Mouse (Mus musculus): ENCODE measurements around the gene Dusp3. TPM values are rescaled to one million over a fixed set of nuclear protein-coding genes. Genes with fewer than 3 reads are reported as not detected.
"Not testable (repeated sequence)": the region's sequence is repeated elsewhere in the genome, so short reads cannot be mapped to it uniquely, and the experiment has no call there.

The Dusp3 gene
- polyA plus RNA-seq, 1 experiment from 2014 or later, result 29.7 TPM

GRCm38 (mm10) chr11:101985450-101985849 is 1.4 kb downstream of the Dusp3 start:
- not testable (repeated sequence) for H3K4me1 ChIP-seq (ENCODE audit: control insufficient read depth, insufficient read depth, low read length); H3K4me2 ChIP-seq (ENCODE audit: low read length); H3K36me3 ChIP-seq (ENCODE audit: control insufficient read depth, insufficient read depth, low read length); H3K9me3 ChIP-seq (replicated peaks; ENCODE audit: control insufficient read depth, low read length, poor library complexity, severe bottlenecking); H3K27me3 ChIP-seq (ENCODE audit: control insufficient read depth, insufficient read depth, low read depth, low read length); H3K27ac ChIP-seq (ENCODE audit: low read length); H3K9ac ChIP-seq (ENCODE audit: low read depth, low read length); ATAC-seq; H3K4me3 ChIP-seq (ENCODE audit: low read depth, low read length)
- 71% methylated on average over 6 of the region's 6 CpGs for WGBS

GRCm38 (mm10) chr11:101984054-101985025 is 2.5 kb downstream of the Dusp3 start, which contains the start of gene Cfap97d1:
TSS of gene Cfap97d1 (plus strand) at chr11:101984279.
- Histone ChIP-seq H3K9me3 (replicated peaks; ENCODE audit: control insufficient read depth, low read length, poor library complexity, severe bottlenecking) (no peaks in the 10 kb centered on the region), H3K4me1 (ENCODE audit: control insufficient read depth, insufficient read depth, low read length) (peaks cover 6% of the 10 kb centered on the region), H3K36me3 (ENCODE audit: control insufficient read depth, insufficient read depth, low read length) (no peaks in the 10 kb centered on the region; the same call in 1 of the 2 replicates), H3K27ac (ENCODE audit: low read length) (peak within 1 kb of the TSS; percentile 79), H3K4me3 (ENCODE audit: low read depth, low read length) (peak within 1 kb of the TSS; percentile 65), H3K27me3 (ENCODE audit: control insufficient read depth, insufficient read depth, low read depth, low read length) (no peaks in the 10 kb centered on the region), H3K4me2 (ENCODE audit: low read length) (peak within 1 kb of the TSS; percentile 93), H3K9ac (ENCODE audit: low read depth, low read length) (peak within 1 kb of the TSS; percentile 77)
- WGBS, result 2% methylated on average over 70 of the region's 71 CpGs
- peak; percentile 86 for ATAC-seq

GRCm38 (mm10) chr11:101983431-101983921 is 3.3 kb downstream of the Dusp3 start:
- peak overlapping the region; percentile 65; the same call in 1 of the 2 replicates for H3K4me3 ChIP-seq (ENCODE audit: low read depth, low read length)
- ATAC-seq, result no peak
- H3K36me3 ChIP-seq (ENCODE audit: control insufficient read depth, insufficient read depth, low read length), result no peaks in the 10 kb centered on the region; the same call in 1 of the 2 replicates
- 77% methylated on average over 10 of the region's 10 CpGs for WGBS
- H3K4me1 ChIP-seq (ENCODE audit: control insufficient read depth, insufficient read depth, low read length), result peaks cover 6% of the 10 kb centered on the region
- H3K27ac ChIP-seq (ENCODE audit: low read length), result 0 out of 2 replicates have a peak overlapping the region, but pooled peaks have one; percentile 79
- no peak overlapping the region for H3K9ac ChIP-seq (ENCODE audit: low read depth, low read length)
- no peaks in the 10 kb centered on the region for H3K27me3 ChIP-seq (ENCODE audit: control insufficient read depth, insufficient read depth, low read depth, low read length)
- no peaks in the 10 kb centered on the region for H3K9me3 ChIP-seq (replicated peaks; ENCODE audit: control insufficient read depth, low read length, poor library complexity, severe bottlenecking)
- H3K4me2 ChIP-seq (ENCODE audit: low read length), result peak overlapping the region; percentile 93

GRCm38 (mm10) chr11:101982981-101983411 is 3.8 kb downstream of the Dusp3 start:
- H3K27ac ChIP-seq (ENCODE audit: low read length), result no peak overlapping the region
- H3K4me3 ChIP-seq (ENCODE audit: low read depth, low read length), result no peak overlapping the region
- WGBS, result 60% methylated on average over 6 of the region's 6 CpGs

GRCm38 (mm10) chr11:101981850-101982249 is 5.0 kb downstream of the Dusp3 start:
- WGBS, result 86% methylated on average over 11 of the region's 12 CpGs

More at GRCm38 (mm10) chr11:101982981-101983411, 3.8 kb downstream of the Dusp3 start:
- Histone ChIP-seq H3K9me3 (replicated peaks; ENCODE audit: control insufficient read depth, low read length, poor library complexity, severe bottlenecking) (no peaks in the 10 kb centered on the region), H3K36me3 (ENCODE audit: control insufficient read depth, insufficient read depth, low read length) (no peaks in the 10 kb centered on the region; the same call in 1 of the 2 replicates), H3K4me1 (ENCODE audit: control insufficient read depth, insufficient read depth, low read length) (peaks cover 6% of the 10 kb centered on the region), H3K27me3 (ENCODE audit: control insufficient read depth, insufficient read depth, low read depth, low read length) (no peaks in the 10 kb centered on the region), H3K9ac (ENCODE audit: low read depth, low read length) (no peak overlapping the region), H3K4me2 (ENCODE audit: low read length) (peak overlapping the region; percentile 93; the same call in 1 of the 2 replicates)
- no peak for ATAC-seq

GRCm38 (mm10) chr11:101980603-101981157 is 6.1 kb downstream of the Dusp3 start:
- no peak overlapping the region for H3K4me3 ChIP-seq (ENCODE audit: low read depth, low read length)
- no peaks in the 10 kb centered on the region for H3K9me3 ChIP-seq (replicated peaks; ENCODE audit: control insufficient read depth, low read length, poor library complexity, severe bottlenecking)
- no peak overlapping the region for H3K4me2 ChIP-seq (ENCODE audit: low read length)
- peaks cover 6% of the 10 kb centered on the region for H3K4me1 ChIP-seq (ENCODE audit: control insufficient read depth, insufficient read depth, low read length)
- no peak for ATAC-seq
- no peak overlapping the region for H3K9ac ChIP-seq (ENCODE audit: low read depth, low read length)
- H3K27me3 ChIP-seq (ENCODE audit: control insufficient read depth, insufficient read depth, low read depth, low read length), result no peaks in the 10 kb centered on the region
- H3K27ac ChIP-seq (ENCODE audit: low read length), result no peak overlapping the region
- H3K36me3 ChIP-seq (ENCODE audit: control insufficient read depth, insufficient read depth, low read length), result no peaks in the 10 kb centered on the region; the same call in 1 of the 2 replicates
- 80% methylated on average over 9 of the region's 9 CpGs for WGBS

More at GRCm38 (mm10) chr11:101981850-101982249, 5.0 kb downstream of the Dusp3 start:
- H3K9me3 ChIP-seq (replicated peaks; ENCODE audit: control insufficient read depth, low read length, poor library complexity, severe bottlenecking), result no peaks in the 10 kb centered on the region
- no peak overlapping the region for H3K4me3 ChIP-seq (ENCODE audit: low read depth, low read length)
- no peak for ATAC-seq
- no peak overlapping the region for H3K4me2 ChIP-seq (ENCODE audit: low read length)
- peaks cover 6% of the 10 kb centered on the region for H3K4me1 ChIP-seq (ENCODE audit: control insufficient read depth, insufficient read depth, low read length)
- no peak overlapping the region for H3K27ac ChIP-seq (ENCODE audit: low read length)
- H3K36me3 ChIP-seq (ENCODE audit: control insufficient read depth, insufficient read depth, low read length), result no peaks in the 10 kb centered on the region; the same call in 1 of the 2 replicates
- H3K9ac ChIP-seq (ENCODE audit: low read depth, low read length), result no peak overlapping the region
- no peaks in the 10 kb centered on the region for H3K27me3 ChIP-seq (ENCODE audit: control insufficient read depth, insufficient read depth, low read depth, low read length)

- Histone ChIP-seq H3K27ac (ENCODE audit: low read length) (no peak overlapping the region), H3K4me2 (ENCODE audit: low read length) (no peak overlapping the region), H3K9ac (ENCODE audit: low read depth, low read length) (no peak overlapping the region), H3K4me3 (ENCODE audit: low read depth, low read length) (no peak overlapping the region), H3K4me1 (ENCODE audit: control insufficient read depth, insufficient read depth, low read length) (peaks cover 4% of the 10 kb centered on the region), H3K36me3 (ENCODE audit: control insufficient read depth, insufficient read depth, low read length) (no peaks in the 10 kb centered on the region; the same call in 1 of the 2 replicates), H3K27me3 (ENCODE audit: control insufficient read depth, insufficient read depth, low read depth, low read length) (no peaks in the 10 kb centered on the region), H3K9me3 (replicated peaks; ENCODE audit: control insufficient read depth, low read length, poor library complexity, severe bottlenecking) (no peaks in the 10 kb centered on the region)
- 81% methylated on average over 5 of the region's 5 CpGs for WGBS
- no peak for ATAC-seq
Measured at GRCm38 (mm10) chr11:101979140-101979539, 7.7 kb downstream of the Dusp3 start.

GRCm38 (mm10) chr11:101976949-101977348 is 9.9 kb downstream of the Dusp3 start:
- no peak for ATAC-seq
- no peaks in the 10 kb centered on the region for H3K9me3 ChIP-seq (replicated peaks; ENCODE audit: control insufficient read depth, low read length, poor library complexity, severe bottlenecking)
- WGBS, result 94% methylated on average over 7 of the region's 7 CpGs

More at GRCm38 (mm10) chr11:101976949-101977348, 9.9 kb downstream of the Dusp3 start:
- Histone ChIP-seq H3K27ac (ENCODE audit: low read length) (no peak overlapping the region), H3K4me1 (ENCODE audit: control insufficient read depth, insufficient read depth, low read length) (no peaks in the 10 kb centered on the region), H3K9ac (ENCODE audit: low read depth, low read length) (no peak overlapping the region), H3K4me3 (ENCODE audit: low read depth, low read length) (no peak overlapping the region), H3K36me3 (ENCODE audit: control insufficient read depth, insufficient read depth, low read length) (no peaks in the 10 kb centered on the region; the same call in 1 of the 2 replicates), H3K4me2 (ENCODE audit: low read length) (no peak overlapping the region), H3K27me3 (ENCODE audit: control insufficient read depth, insufficient read depth, low read depth, low read length) (no peaks in the 10 kb centered on the region)
